Mouse (Mus musculus): ENCODE results near the gene Sdhc. TPM values are rescaled to one million over a fixed set of nuclear protein-coding genes. Genes with fewer than 3 reads are reported as not detected.
"Not testable (repeated sequence)": the region's sequence is repeated elsewhere in the genome, so short reads cannot be mapped to it uniquely, and the experiment has no call there.

Sdhc gene
- polyA plus RNA-seq, 1 experiment from 2014 or later: 258 TPM

- Histone ChIP-seq H3K4me3 (replicated peaks) (no peak overlapping the region), H3K9me3 (no peaks in the 10 kb centered on the region), H3K27ac (no peak overlapping the region), H3K36me3 (no peaks in the 10 kb centered on the region), H3K4me1 (0 out of 2 replicates have a peak, but pooled peaks cover 1% of the 10 kb centered on the region), H3K4me2 (no peak overlapping the region), H3K9ac (no peak overlapping the region), H3K27me3 (replicated peaks) (peaks cover 4% of the 10 kb centered on the region)
- ATAC-seq (ENCODE audit: insufficient read depth, low FRiP score, low read depth): no peak
- WGBS: 49% methylated on average over 2 of the region's 2 CpGs
These were observed 59.6 kb downstream of the Sdhc start for GRCm38 (mm10) chr1:171090761-171091160.

DNA sequence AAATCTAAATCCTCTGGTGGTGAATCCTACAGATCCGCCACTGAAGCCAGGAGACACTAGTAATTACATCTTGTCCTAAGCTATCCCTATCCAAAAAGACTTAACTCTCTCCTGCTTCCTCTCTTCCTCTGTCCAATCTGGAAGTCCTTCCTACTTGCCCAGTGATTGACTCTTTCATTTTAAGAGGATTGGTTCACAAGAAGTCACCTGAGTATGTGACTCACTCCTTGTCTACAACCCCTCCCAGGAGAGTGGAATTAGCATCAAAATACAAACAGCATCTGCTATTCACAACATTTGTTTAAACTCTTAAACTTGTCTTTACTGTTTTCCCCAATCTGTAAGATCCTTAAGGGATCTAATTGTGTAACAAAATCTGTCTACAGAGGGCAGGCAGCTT, 60.5 kb downstream of the Sdhc start:
- Histone ChIP-seq H3K9ac (no peak overlapping the region), H3K4me1 (no peaks in the 10 kb centered on the region), H3K9me3 (no peaks in the 10 kb centered on the region), H3K27me3 (replicated peaks) (peaks cover 4% of the 10 kb centered on the region), H3K4me3 (replicated peaks) (no peak overlapping the region), H3K4me2 (no peak overlapping the region), H3K27ac (no peak overlapping the region), H3K36me3 (no peaks in the 10 kb centered on the region)
- ATAC-seq (ENCODE audit: insufficient read depth, low FRiP score, low read depth): no peak
- 90% methylated on average over 1 of the region's 1 CpGs for WGBS

GRCm38 (mm10) chr1:171088237-171088869, 62.0 kb downstream of the Sdhc start:
- ATAC-seq (ENCODE audit: insufficient read depth, low FRiP score, low read depth); H3K9ac ChIP-seq; H3K4me1 ChIP-seq; H3K36me3 ChIP-seq; H3K9me3 ChIP-seq; H3K27ac ChIP-seq; H3K27me3 ChIP-seq (replicated peaks): not testable (repeated sequence)
- WGBS: 4% methylated on average over 10 of the region's 10 CpGs
- 0 out of 2 replicates have a peak overlapping the region, but pooled peaks have one; percentile 16 for H3K4me3 ChIP-seq (replicated peaks)
- H3K4me2 ChIP-seq: peak overlapping the region; percentile 40

DNA sequence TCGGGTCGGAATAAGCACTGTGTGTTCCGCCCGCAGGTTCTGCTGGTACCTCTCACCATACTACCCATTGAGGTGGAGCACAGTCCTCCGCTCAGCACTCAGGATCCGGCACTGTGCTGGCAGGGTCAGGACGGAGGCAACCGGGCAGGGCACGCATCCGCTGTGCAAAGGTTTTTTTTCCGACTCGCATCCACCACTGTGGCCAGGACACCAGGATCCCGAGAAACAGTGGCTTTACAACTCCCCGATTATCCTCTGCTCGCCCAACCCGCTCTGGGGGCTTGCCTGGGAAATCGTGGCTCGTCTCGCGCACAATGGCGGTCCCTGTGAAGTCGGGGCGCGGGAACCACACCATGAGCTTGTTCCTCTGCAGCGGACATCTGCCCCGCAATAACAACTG, 64.7 kb downstream of the Sdhc start:
- Histone ChIP-seq H3K36me3 (no peaks in the 10 kb centered on the region), H3K9me3 (no peaks in the 10 kb centered on the region), H3K4me2 (peak overlapping the region; percentile 80), H3K27ac (no peak overlapping the region), H3K4me3 (replicated peaks) (peak overlapping the region; percentile 45), H3K27me3 (replicated peaks) (peaks cover 9% of the 10 kb centered on the region), H3K9ac (no peak overlapping the region), H3K4me1 (no peaks in the 10 kb centered on the region)
- under 1% methylated on average over 26 of the region's 26 CpGs for WGBS
- ATAC-seq (ENCODE audit: insufficient read depth, low FRiP score, low read depth): no peak

DNA sequence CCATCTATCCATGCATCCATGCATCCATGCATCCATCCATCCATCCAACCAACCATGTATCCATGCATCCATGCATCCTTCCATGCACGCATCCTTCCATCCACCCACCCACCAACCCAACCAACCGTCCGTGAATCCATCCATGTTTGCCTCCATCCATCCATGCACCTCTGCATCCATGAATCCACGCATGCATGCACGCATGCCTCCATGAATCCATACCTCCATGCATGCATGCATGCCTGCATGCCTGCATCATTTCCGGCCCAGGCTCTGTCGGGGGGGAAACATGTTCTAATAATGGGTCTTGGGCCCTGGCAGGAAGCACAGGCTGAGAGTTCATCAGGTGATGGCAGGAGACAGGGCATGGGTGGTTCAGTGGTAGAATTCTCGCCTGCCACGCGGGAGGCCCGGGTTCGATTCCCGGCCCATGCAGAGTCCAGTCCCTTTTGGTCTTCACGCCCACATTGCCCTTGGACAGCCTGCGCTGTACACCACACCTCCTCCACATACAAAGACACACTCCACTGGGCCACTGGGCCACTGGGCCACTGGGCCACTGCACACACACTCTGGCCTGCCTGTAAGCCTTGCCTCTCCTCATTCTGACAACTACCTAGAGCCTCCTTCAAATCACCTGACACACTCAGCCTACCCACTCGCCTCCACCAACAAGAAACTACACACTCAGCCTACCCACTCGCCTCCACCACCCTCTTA, 68.7 kb downstream of the Sdhc start:
- WGBS: 34% methylated on average over 13 of the region's 17 CpGs
- not testable (repeated sequence) for H3K4me2 ChIP-seq; H3K9ac ChIP-seq; H3K4me1 ChIP-seq; H3K9me3 ChIP-seq; H3K36me3 ChIP-seq; H3K4me3 ChIP-seq (replicated peaks); H3K27ac ChIP-seq
- peaks cover 12% of the 10 kb centered on the region for H3K27me3 ChIP-seq (replicated peaks)
- ATAC-seq (ENCODE audit: insufficient read depth, low FRiP score, low read depth): peak; percentile 58

DNA sequence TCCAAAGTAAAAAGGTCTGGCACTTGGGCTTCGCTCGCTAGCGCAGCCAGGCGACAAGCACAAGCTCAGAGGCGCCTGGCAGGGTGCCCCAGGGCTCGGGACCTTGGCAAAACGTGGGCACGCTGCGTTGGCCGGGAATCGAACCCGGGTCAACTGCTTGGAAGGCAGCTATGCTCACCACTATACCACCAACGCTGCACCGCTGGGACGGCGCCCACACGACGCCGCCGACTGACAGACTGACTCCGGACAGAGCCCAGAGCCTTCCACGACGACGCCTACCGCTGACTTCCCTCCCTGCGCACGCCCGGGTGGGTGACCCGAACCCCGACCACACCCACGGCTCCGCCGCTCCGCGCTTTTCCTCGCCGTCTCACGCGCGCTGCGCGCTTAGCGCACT, 70.6 kb downstream of the Sdhc start:
- H3K4me2 ChIP-seq; H3K9me3 ChIP-seq; H3K9ac ChIP-seq; H3K27ac ChIP-seq; H3K4me1 ChIP-seq; H3K36me3 ChIP-seq; H3K4me3 ChIP-seq (replicated peaks); H3K27me3 ChIP-seq (replicated peaks): not testable (repeated sequence)
- ATAC-seq (ENCODE audit: insufficient read depth, low FRiP score, low read depth): peak; percentile 38
- no CpG with 5 or more reads among the region's 43 CpGs for WGBS

DNA sequence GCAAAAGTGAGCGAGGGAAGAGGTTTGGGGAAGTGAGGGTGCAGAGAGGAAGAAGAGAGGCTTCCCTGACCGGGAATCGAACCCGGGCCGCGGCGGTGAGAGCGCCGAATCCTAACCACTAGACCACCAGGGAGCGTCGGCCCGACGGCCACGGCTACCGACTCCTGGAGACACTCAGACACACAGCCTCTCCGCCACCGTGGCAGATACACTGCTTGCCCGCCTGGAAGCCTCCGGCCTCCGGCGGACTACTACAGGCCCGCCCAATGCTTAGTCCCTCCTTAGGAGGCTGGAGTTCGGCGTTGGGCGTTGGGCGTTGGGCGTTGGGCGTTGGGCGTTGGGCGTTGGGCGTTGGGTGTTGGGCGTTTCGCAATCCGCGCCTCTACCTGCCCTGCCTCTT, 71.1 kb downstream of the Sdhc start:
- not testable (repeated sequence) for H3K9me3 ChIP-seq; H3K9ac ChIP-seq; H3K4me2 ChIP-seq; H3K36me3 ChIP-seq; H3K4me1 ChIP-seq; H3K27ac ChIP-seq; H3K4me3 ChIP-seq (replicated peaks)
- peak; percentile 66 for ATAC-seq (ENCODE audit: insufficient read depth, low FRiP score, low read depth)
- WGBS: 0% methylated on average over 1 of the region's 35 CpGs
- peaks cover 10% of the 10 kb centered on the region for H3K27me3 ChIP-seq (replicated peaks)

- H3K36me3 ChIP-seq; ATAC-seq (ENCODE audit: insufficient read depth, low FRiP score, low read depth); H3K4me1 ChIP-seq; H3K9ac ChIP-seq; H3K27ac ChIP-seq; H3K9me3 ChIP-seq: not testable (repeated sequence)
- Histone ChIP-seq H3K4me3 (replicated peaks) (0 out of 2 replicates have a peak overlapping the region, but pooled peaks have one; percentile 18), H3K27me3 (replicated peaks) (peaks cover 16% of the 10 kb centered on the region), H3K4me2 (peak overlapping the region; percentile 42; the same call in 1 of the 2 replicates)
- WGBS: 22% methylated on average over 12 of the region's 12 CpGs
These were observed 72.0 kb downstream of the Sdhc start for GRCm38 (mm10) chr1:171078419-171078818.

- peak overlapping the region; percentile 21; the same call in 1 of the 2 replicates for H3K4me3 ChIP-seq (replicated peaks)
- H3K27me3 ChIP-seq (replicated peaks): peaks cover 16% of the 10 kb centered on the region
These were observed 72.4 kb downstream of the Sdhc start for GRCm38 (mm10) chr1:171077955-171078354.

GRCm38 (mm10) chr1:171077192-171077591, 73.2 kb downstream of the Sdhc start:
- not testable (repeated sequence) for H3K27ac ChIP-seq; H3K36me3 ChIP-seq; H3K4me2 ChIP-seq; H3K4me3 ChIP-seq (replicated peaks); H3K4me1 ChIP-seq; H3K9ac ChIP-seq; H3K9me3 ChIP-seq; ATAC-seq (ENCODE audit: insufficient read depth, low FRiP score, low read depth)
- 37% methylated on average over 5 of the region's 5 CpGs for WGBS
- peaks cover 16% of the 10 kb centered on the region for H3K27me3 ChIP-seq (replicated peaks)

More at GRCm38 (mm10) chr1:171077955-171078354, 72.4 kb downstream of the Sdhc start:
- not testable (repeated sequence) for H3K36me3 ChIP-seq, H3K4me1 ChIP-seq, H3K9ac ChIP-seq, H3K27ac ChIP-seq, H3K9me3 ChIP-seq
- ATAC-seq (ENCODE audit: insufficient read depth, low FRiP score, low read depth): peak; percentile 6; the same call in 1 of the 2 replicates
- H3K4me2 ChIP-seq: peak overlapping the region; percentile 42
- WGBS: 3% methylated on average over 19 of the region's 27 CpGs
